Mouse (Mus musculus) layer of hippocampus, postnatal 36 days (tissue): ENCODE data around the gene Dip2c. TPM values are rescaled to one million over a fixed set of nuclear protein-coding genes. Genes with fewer than 3 reads are reported as not detected.

Experiments
- DNase-seq, 2 experiments: peaks; one replicate each; pipeline ENCODE4 v3.0.0; 2022
- total RNA-seq, 2 experiments: library from RNA; stranded (reverse); gene quantifications; 2 replicates each; pipeline ENCODE4 v1.2.3; 2021

Dip2c gene
- 10 to 100 TPM; 65.8 to 70.8 TPM for total RNA-seq

GRCm38 (mm10) chr13:9276322-9276855, at the start of gene Dip2c:
Gene Dip2c, plus strand, starts transcription at chr13:9276528.
- peak; percentile 84 to 87 for DNase-seq

GRCm38 (mm10) chr13:9227078-9227477, 49.2 kb upstream of the Dip2c start:
- DNase-seq = peak; percentile 7 to 17

GRCm38 (mm10) chr13:9237495-9237894, 38.8 kb upstream of the Dip2c start:
- no peak for DNase-seq

GRCm38 (mm10) chr13:9239127-9239526, 37.2 kb upstream of the Dip2c start:
- DNase-seq = no peak

GRCm38 (mm10) chr13:9239631-9240236, 36.6 kb upstream of the Dip2c start:
- DNase-seq = peak; percentile 64 to 71

GRCm38 (mm10) chr13:9261748-9262147, 14.6 kb upstream of the Dip2c start:
- no peak for DNase-seq

- DNase-seq = no peak
Observed at GRCm38 (mm10) chr13:9265516-9265915, 10.8 kb upstream of the Dip2c start.

- DNase-seq = peak; percentile 51 to 62
Observed at GRCm38 (mm10) chr13:9276856-9277620, 710 bp downstream of the Dip2c start.

- DNase-seq = peak in 1 of 2 experiments; percentile 32
Observed at GRCm38 (mm10) chr13:9277621-9277960, 1.3 kb downstream of the Dip2c start.

- DNase-seq = no peak
Observed at GRCm38 (mm10) chr13:9278636-9279035, 2.3 kb downstream of the Dip2c start.

- DNase-seq = no peak
Observed at GRCm38 (mm10) chr13:9283050-9283449, 6.7 kb downstream of the Dip2c start.

- DNase-seq = no peak
Observed at GRCm38 (mm10) chr13:9289916-9290315, 13.6 kb downstream of the Dip2c start.

- DNase-seq = no peak
Observed at GRCm38 (mm10) chr13:9296285-9296684, 20.0 kb downstream of the Dip2c start.

- no peak for DNase-seq
Observed at GRCm38 (mm10) chr13:9297266-9297665, 20.9 kb downstream of the Dip2c start.

- DNase-seq = no peak
Observed at GRCm38 (mm10) chr13:9297689-9298088, 21.4 kb downstream of the Dip2c start.

- no peak for DNase-seq
Observed at GRCm38 (mm10) chr13:9299657-9300056, 23.3 kb downstream of the Dip2c start.

GRCm38 (mm10) chr13:9308863-9309262, 32.5 kb downstream of the Dip2c start:
- no peak for DNase-seq

- no peak for DNase-seq
Observed at GRCm38 (mm10) chr13:9310806-9311205, 34.5 kb downstream of the Dip2c start.

GRCm38 (mm10) chr13:9312916-9313315, 36.6 kb downstream of the Dip2c start:
- no peak for DNase-seq

- DNase-seq = no peak
Observed at GRCm38 (mm10) chr13:9314099-9314712, 37.9 kb downstream of the Dip2c start.

GRCm38 (mm10) chr13:9314713-9315112, 38.4 kb downstream of the Dip2c start:
- DNase-seq = no peak

- DNase-seq = no peak
Observed at GRCm38 (mm10) chr13:9319745-9320144, 43.4 kb downstream of the Dip2c start.

- no peak for DNase-seq
Observed at GRCm38 (mm10) chr13:9325262-9325661, 48.9 kb downstream of the Dip2c start.
